Mouse (Mus musculus) midbrain, embryonic 10.5 days (tissue): Measurements from ENCODE around the gene Lrrc73. TPM values are rescaled to one million over a fixed set of nuclear protein-coding genes. Genes with fewer than 3 reads are reported as not detected.
A peak's percentile ranks its signal among the peaks of the same experiment; 100 is the strongest.

Experiments
- DNase-seq: peaks from one replicate; pipeline ENCODE4 v3.0.0-alpha.2; 2017; ENCODE audit warnings: low spot score
- H3K27ac ChIP-seq: fragments of 300-500 bp; sonication (generic); replicated peaks from 2 replicates; pipeline ENCODE4 v1.5.1; 2016; ENCODE audit warnings: mild to moderate bottlenecking
- H3K27me3 ChIP-seq: fragments of 300-500 bp; sonication (generic); 2 replicates; pipeline ENCODE4 v1.6.1; 2016; ENCODE audit warnings: low read depth, mild to moderate bottlenecking; ENCODE audit not compliant: poor library complexity, severe bottlenecking
- H3K36me3 ChIP-seq: fragments of 300-500 bp; sonication (generic); 2 replicates; pipeline ENCODE4 v1.6.1; 2016; ENCODE audit warnings: mild to moderate bottlenecking, moderate library complexity
- H3K4me1 ChIP-seq: fragments of 300-500 bp; sonication (generic); 2 replicates; pipeline ENCODE4 v1.6.1; 2016
- H3K4me3 ChIP-seq: fragments of 300-500 bp; sonication (generic); 2 replicates; pipeline ENCODE4 v1.5.1; 2016; ENCODE audit warnings: mild to moderate bottlenecking, moderate library complexity
- H3K9me3 ChIP-seq: fragments of 300-500 bp; sonication (generic); replicated peaks from 2 replicates; pipeline ENCODE4 v1.6.1; 2016; ENCODE audit warnings: mild to moderate bottlenecking
- WGBS: fragments of 180-500 bp; shearing (Covaris S2); methylation state at CpG from one replicate; pipeline ENCODE4 v1.1.7; 2016; 5-methylcytosine and 5-hydroxymethylcytosine counted together
- polyA plus RNA-seq: library from polyadenylated mRNA; unstranded; fragments of >200 nt; fragmentation: Nextera tagmentation; extraction: Ambion mirVana; gene quantifications from 2 replicates; pipeline ENCODE4 v1.2.1, GENCODE M21; 2016

The Lrrc73 gene
- polyA plus RNA-seq, 1 experiment from 2014 or later = 1.6 TPM

DNA sequence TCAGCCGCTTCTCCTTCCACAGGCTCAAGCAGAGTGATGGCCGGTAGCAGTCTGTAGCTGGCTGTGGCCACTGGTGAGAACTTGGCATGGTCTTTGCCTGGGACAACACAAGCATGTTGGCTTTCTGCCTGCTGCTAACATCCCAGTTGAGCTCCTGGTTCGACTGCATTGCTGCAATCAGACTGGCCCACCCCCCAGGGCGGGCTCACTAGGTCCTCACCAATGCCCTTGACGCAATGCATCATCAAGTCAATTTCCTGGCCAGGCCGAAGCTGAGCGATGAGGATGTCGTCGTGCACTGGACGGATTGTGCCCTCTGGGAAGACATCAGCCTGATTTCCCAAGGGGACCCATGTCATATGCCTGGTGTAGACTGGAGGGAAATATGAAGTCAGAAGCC, 8.8 kb upstream of the Lrrc73 start:
- H3K4me3 ChIP-seq = no peak overlapping the region; the same call in 1 of the 2 replicates
- H3K27me3 ChIP-seq = no peaks in the 10 kb centered on the region
- no peaks in the 10 kb centered on the region for H3K9me3 ChIP-seq
- no peak overlapping the region for H3K27ac ChIP-seq
- DNase-seq = no peak
- peaks cover 78% of the 10 kb centered on the region for H3K36me3 ChIP-seq
- H3K4me1 ChIP-seq = peaks cover 23% of the 10 kb centered on the region
- WGBS = 91% methylated on average over 10 of the region's 10 CpGs

DNA sequence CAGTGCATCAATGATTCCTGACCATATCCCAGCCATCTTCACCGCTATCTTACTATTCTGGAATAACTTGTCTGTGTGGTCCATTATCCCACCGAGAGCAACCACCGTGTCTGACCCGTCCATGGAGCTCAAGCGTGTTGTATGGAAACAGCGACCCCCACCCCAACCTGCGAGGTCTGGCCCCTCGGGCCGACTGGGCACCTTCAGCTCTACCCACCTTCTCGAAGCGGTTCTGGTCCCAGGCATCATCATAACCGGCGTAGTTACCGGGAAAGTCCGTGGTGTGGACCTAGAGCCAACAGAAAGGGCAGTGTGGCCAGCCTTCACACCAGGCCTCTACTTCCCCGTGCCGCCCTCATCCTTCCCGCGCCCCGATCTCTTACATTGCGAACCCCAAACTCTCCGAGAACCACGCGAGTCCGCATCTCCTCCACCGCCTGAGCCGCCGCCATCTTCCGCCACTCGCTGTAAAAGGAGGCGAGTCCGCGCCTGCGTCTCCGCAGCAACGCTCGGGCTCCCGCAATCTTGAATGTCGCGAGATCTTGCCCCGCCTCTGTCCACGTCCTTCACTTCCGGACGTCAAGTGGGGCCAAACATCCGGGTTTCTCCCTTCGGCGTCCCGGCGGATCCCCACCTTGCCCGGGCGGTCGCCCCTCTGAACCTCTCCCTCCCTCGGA, 5.7 kb upstream of the Lrrc73 start, which contains the start of the genes Polr1c and Yipf3:
Polr1c (minus strand) TSS at position 543 of the 677 bp plus-strand sequence.
Yipf3 (plus strand) TSS at position 569 of the 677 bp plus-strand sequence.
- WGBS = under 1% methylated on average over 53 of the region's 53 CpGs
- DNase-seq = peak; percentile 94
- peaks cover 23% of the 10 kb centered on the region for H3K4me1 ChIP-seq
- H3K27me3 ChIP-seq = no peaks in the 10 kb centered on the region
- H3K27ac ChIP-seq = peak within 1 kb of the TSS; percentile 95
- H3K9me3 ChIP-seq = no peaks in the 10 kb centered on the region
- H3K4me3 ChIP-seq = peak within 1 kb of the TSS; percentile 98
- peaks cover 78% of the 10 kb centered on the region for H3K36me3 ChIP-seq

DNA sequence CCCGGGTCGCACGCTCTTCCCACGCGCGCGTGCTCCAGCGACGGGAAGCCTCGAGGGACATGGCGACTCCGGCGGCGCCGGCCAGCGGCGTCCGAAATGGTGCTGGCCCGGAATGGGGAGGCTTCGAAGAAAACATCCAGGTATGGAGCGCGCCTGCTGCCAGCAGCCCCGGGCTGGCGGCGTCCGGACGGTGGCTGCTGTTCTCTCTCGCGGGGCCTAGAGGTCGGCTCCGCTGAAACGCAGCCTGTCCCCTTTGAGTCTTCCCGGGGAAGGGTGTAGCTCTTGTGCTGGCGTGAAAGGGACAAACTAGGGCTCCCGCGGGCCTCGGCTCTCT, 5.2 kb upstream of the Lrrc73 start:
- peaks cover 75% of the 10 kb centered on the region for H3K36me3 ChIP-seq

DNA sequence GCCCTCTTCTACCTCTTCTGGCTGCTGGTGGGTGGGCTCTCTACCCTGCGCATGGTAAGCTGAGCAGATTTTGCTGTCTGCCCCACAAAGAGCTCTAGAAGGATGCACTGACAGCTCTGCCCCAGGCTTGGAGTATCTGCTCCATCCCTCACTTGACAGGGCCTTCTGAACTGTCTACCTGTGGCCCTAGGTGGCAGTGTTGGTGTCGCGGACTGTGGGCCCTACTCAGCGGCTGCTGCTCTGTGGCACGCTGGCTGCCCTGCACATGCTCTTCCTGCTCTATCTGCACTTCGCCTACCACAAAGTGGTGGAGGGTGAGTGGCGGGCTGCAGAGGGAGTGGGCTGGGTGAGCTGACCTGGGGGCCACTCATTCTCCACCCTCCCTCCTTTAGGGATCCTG, 2.2 kb upstream of the Lrrc73 start:
- WGBS = 79% methylated on average over 7 of the region's 7 CpGs
- Histone ChIP-seq H3K9me3 (no peaks in the 10 kb centered on the region), H3K27me3 (peaks cover 22% of the 10 kb centered on the region), H3K36me3 (peaks cover 47% of the 10 kb centered on the region), H3K4me1 (peaks cover 51% of the 10 kb centered on the region), H3K4me3 (0 out of 2 replicates have a peak overlapping the region, but pooled peaks have one; percentile 1), H3K27ac (no peak overlapping the region)
- no peak for DNase-seq

More for the DNA sequence above, 5.2 kb upstream of the Lrrc73 start:
- Histone ChIP-seq H3K27me3 (no peaks in the 10 kb centered on the region), H3K4me1 (peaks cover 25% of the 10 kb centered on the region), H3K4me3 (peak overlapping the region; percentile 98), H3K27ac (peak overlapping the region; percentile 95), H3K9me3 (no peaks in the 10 kb centered on the region)
- DNase-seq = no peak
- WGBS = under 1% methylated on average over 37 of the region's 37 CpGs

DNA sequence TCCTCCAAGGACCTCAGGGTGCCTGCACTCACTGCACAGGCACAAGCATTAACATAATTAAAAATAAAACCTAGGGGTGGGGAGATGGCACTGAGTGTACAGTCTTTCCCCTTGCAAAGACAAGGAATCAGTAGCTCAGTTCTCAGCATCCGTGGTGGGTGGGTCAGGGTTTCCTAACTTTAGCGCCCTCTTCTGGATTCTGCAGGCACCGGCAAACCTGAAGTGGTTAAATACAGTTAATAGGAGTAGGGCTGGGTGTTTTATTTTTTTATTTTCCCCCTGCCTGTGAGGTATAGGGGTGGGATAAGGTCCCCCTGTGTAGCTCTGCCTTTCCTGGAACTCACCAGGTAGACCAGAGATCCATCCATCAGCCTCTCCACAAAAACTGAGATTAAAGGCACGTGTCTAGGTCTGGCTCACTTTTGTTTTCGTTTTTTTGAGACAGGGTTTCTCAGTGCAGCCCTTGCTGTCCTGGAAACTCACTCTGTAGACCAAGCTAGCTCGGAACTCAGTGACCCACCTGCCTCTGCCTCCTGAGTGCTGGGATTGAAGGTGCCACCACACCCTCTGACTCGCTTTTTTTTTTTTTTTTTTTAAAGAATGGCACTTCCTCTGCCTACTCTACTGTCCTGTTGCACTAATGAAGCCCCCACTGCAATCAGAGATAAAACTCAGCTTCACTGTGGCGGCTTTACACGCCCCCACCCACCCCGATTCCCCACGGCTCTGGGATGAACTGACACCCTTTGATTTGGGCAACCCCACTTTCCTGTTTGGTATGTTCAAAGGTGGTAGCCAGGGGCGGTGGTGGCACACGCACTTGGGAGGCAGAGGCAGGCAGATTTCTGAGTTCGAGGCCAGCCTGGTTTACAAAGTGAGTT, 520 bp upstream of the Lrrc73 start:
- DNase-seq = peak; percentile 46
- peaks cover 22% of the 10 kb centered on the region for H3K27me3 ChIP-seq
- no peaks in the 10 kb centered on the region for H3K9me3 ChIP-seq
- 57% methylated on average over 14 of the region's 14 CpGs for WGBS
- H3K4me3 ChIP-seq = peak overlapping the region; percentile 83
- peaks cover 43% of the 10 kb centered on the region for H3K4me1 ChIP-seq
- H3K36me3 ChIP-seq = peaks cover 57% of the 10 kb centered on the region
- H3K27ac ChIP-seq = peak overlapping the region; percentile 81; the same call in 1 of the 2 replicates

DNA sequence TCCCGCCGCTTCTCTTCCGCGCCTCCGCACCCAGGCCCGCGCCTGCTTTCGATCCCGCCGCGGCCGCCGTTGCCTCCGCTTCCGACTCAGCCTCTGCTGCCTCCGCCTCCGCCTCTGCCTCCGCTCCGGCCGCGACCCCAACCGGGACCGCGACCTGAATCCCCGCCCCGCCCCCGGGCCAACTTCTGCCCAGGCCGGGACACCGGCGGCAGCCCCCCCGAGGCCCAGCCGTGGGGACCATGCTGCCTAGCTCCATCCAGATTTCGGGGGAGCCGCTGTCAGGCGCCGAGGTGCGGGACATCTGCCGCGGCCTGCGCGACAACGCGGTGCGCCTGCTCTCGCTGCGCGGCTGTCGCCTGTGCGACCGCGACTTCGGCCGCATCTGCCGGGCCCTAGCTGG, 775 bp downstream of the Lrrc73 start:
- Histone ChIP-seq H3K27ac (peak overlapping the region; percentile 81), H3K4me3 (peak overlapping the region; percentile 83), H3K36me3 (peaks cover 69% of the 10 kb centered on the region), H3K27me3 (peaks cover 22% of the 10 kb centered on the region), H3K9me3 (no peaks in the 10 kb centered on the region), H3K4me1 (peaks cover 32% of the 10 kb centered on the region)
- under 1% methylated on average over 52 of the region's 54 CpGs for WGBS
- DNase-seq = no peak

DNA sequence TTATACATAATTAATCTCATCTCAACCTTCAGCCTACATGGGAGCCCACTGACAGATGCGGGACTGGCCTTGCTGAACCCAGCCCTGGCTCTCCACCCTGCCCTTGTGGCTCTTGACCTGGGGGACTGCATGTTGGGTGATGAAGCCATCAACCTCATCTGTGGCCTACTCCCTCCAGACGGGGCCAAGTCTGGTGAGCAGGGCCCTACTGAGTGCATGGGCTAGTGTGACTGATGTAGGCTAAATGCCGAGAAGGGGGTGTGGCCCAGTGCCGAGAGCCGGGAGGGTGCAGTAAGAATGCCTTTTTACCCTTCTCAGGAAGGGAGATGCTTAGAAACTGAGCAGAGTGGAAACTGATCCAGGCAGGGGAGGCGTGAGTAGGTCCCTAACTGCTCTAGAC, 1.8 kb downstream of the Lrrc73 start:
- WGBS = 33% methylated on average over 6 of the region's 6 CpGs
- Histone ChIP-seq H3K9me3 (no peaks in the 10 kb centered on the region), H3K36me3 (peaks cover 69% of the 10 kb centered on the region), H3K4me3 (peak overlapping the region; percentile 83; the same call in 1 of the 2 replicates), H3K4me1 (peaks cover 28% of the 10 kb centered on the region), H3K27me3 (peaks cover 22% of the 10 kb centered on the region), H3K27ac (no peak overlapping the region)
- DNase-seq = no peak

DNA sequence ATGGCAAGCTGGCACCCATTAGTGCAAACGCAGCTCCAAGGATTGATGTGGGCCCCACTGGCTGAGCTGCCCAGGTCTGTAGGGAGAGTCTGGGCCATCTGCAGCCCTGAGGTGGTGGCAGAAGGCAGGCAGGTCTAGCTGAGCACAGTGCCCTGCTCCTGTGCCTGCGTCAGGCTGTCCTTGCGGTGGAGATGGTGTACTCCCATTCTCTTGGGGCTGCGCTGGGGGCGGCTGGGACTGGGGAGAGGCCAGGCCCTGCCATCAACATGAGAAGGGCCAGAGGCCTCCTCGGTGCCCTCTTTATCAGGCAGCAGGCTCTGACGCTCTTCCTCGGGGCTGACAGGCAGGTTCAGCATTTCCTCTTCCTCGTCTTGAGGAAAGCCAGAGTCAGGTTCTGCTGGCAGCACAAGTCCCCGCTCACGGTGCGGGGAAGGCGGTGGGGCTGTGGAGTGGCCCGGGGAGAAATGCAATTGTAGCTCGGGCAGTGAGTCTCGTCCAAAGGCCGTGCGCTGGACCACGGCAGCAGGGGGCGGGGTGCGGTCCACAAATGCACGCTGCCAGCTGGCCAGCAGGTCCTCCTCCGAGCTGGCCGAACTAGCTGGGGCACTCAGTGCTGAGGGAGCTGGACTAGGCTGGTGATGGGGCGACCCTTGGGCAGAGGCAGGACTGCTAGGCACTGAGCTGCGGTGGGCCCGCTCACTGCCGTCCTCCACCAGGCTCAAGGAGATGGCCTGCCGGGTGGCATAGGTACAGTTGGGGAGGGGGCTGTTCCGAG, 5.1 kb downstream of the Lrrc73 start:
- Histone ChIP-seq H3K36me3 (peaks cover 75% of the 10 kb centered on the region), H3K4me3 (no peak overlapping the region), H3K27me3 (peaks cover 22% of the 10 kb centered on the region), H3K4me1 (peaks cover 23% of the 10 kb centered on the region), H3K27ac (no peak overlapping the region), H3K9me3 (no peaks in the 10 kb centered on the region)
- WGBS = 82% methylated on average over 30 of the region's 30 CpGs
- no peak for DNase-seq

DNA sequence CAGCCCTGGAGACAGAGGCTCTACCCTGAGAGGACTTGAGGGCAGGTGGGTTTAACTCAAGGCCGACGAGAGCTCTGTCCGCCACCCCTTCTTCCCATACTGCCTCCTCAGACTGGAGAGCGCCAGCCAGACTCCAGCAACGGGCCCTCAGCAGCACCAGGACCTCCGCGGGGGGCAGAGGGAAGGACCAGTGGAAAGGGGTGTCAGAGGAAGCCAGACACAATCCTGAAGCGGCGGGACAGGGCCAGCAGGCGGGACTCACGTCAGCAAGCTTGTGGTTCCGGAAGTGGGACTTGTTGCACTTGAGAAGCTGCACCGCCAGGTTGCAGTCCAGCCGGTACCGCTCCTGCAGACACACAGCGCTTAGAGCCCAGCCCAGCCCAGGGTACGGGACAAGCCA, 6.3 kb downstream of the Lrrc73 start:
- no peaks in the 10 kb centered on the region for H3K9me3 ChIP-seq
- no peak for DNase-seq
- WGBS = 87% methylated on average over 17 of the region's 17 CpGs
- no peak overlapping the region for H3K4me3 ChIP-seq
- H3K27me3 ChIP-seq = peaks cover 15% of the 10 kb centered on the region
- peaks cover 87% of the 10 kb centered on the region for H3K36me3 ChIP-seq
- no peak overlapping the region for H3K27ac ChIP-seq
- H3K4me1 ChIP-seq = peaks cover 13% of the 10 kb centered on the region

DNA sequence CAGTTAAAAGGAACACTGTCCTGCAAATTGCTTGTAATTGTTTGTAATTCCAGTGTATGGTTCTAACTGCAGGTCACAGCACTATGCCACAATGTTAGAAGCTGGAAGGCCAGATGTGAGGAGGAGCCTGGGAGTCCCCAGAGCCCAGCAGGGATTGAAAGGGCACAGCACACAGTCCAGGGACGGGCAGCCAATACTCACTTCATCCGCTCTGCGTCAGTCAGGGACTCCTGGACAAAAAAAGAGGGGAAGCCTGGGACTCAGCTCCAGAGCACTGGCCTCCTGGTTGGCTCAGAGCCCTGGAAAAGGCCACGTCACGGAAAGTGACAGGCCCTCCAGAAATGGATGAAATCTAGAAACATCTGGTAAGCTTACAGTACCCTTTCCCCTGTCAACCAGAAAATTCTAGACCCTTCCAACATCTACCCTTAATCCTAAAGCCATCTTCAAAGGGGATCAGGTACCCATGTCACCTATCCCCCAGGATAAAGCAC, 8.9 kb downstream of the Lrrc73 start:
- H3K36me3 ChIP-seq = peaks cover 100% of the 10 kb centered on the region

DNA sequence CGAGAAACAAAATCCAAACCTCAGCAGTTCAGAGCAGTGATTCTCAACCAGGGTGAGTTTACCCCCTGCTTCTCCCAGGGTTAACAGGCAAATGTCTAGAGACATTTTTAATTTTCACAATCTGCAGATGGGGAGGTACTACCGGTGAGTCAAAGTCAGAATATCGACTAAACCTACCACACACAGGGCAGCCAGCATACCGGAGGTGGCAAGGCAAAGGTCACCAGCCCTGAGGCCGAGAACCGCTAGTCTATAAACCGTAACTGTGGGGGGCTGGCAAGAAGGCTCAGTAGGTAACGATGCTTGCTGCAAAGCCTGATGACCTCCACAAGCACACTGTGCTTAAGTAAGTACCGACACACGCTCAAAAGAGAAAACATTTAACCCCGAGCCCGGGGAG, 12.2 kb downstream of the Lrrc73 start:
- Histone ChIP-seq H3K36me3 (peaks cover 100% of the 10 kb centered on the region), H3K27me3 (no peaks in the 10 kb centered on the region), H3K4me1 (peaks cover 4% of the 10 kb centered on the region; the same call in 1 of the 2 replicates), H3K27ac (no peak overlapping the region), H3K4me3 (no peak overlapping the region), H3K9me3 (no peaks in the 10 kb centered on the region)
- no peak for DNase-seq
- WGBS = 88% methylated on average over 12 of the region's 12 CpGs

More for the DNA sequence above, 8.9 kb downstream of the Lrrc73 start:
- DNase-seq = no peak
- Histone ChIP-seq H3K27ac (no peak overlapping the region), H3K9me3 (no peaks in the 10 kb centered on the region), H3K4me3 (no peak overlapping the region), H3K4me1 (peaks cover 4% of the 10 kb centered on the region; the same call in 1 of the 2 replicates), H3K27me3 (no peaks in the 10 kb centered on the region)
- WGBS = 92% methylated on average over 5 of the region's 5 CpGs
